Mouse (Mus musculus) gastrocnemius, postnatal 10 days (tissue): ENCODE measurements around the gene Limk2. TPM values are rescaled to one million over a fixed set of nuclear protein-coding genes. Genes with fewer than 3 reads are reported as not detected.
A peak's percentile ranks its signal among the peaks of the same experiment; 100 is the strongest.

Experiments
- DNase-seq: peaks from one replicate; pipeline ENCODE4 v3.0.0; 2021; ENCODE audit warnings: mixed read lengths
- long read RNA-seq, 2 experiments: library from polyadenylated mRNA; stranded (forward); transcript quantifications; one replicate each; pipeline ENCODE4 v2.0.0; 2021
- total RNA-seq, 2 experiments: library from RNA; stranded (reverse); gene quantifications; 2 replicates each; pipeline ENCODE4 v1.2.3; 2021

Limk2 gene
- total RNA-seq: 10 to 100 TPM; 18.0 to 20.6 TPM
- long read RNA-seq, experiment 1, transcript Limk2-203 (15 exons, 3,693 nt): major isoform, 15 of 34 reads
- long read RNA-seq, experiment 1, transcript Limk2-201 (16 exons, 3,514 nt): minor isoform, 12 of 34 reads
- long read RNA-seq, experiment 1, partial matches to known transcripts: 1 of 34 reads
- long read RNA-seq, experiment 1, other reads (novel, unspliced or antisense): 5 of 34 reads
- long read RNA-seq, experiment 2, transcript Limk2-203 (15 exons, 3,693 nt): major isoform, 10 of 31 reads
- long read RNA-seq, experiment 2, transcript Limk2-201 (16 exons, 3,514 nt): minor isoform, 9 of 31 reads
- long read RNA-seq, experiment 2, partial matches to known transcripts: 7 of 31 reads
- long read RNA-seq, experiment 2, other reads (novel, unspliced or antisense): 5 of 31 reads

GRCm38 (mm10) chr11:3408997-3409732 is at the start of gene Limk2:
Gene Limk2 (minus strand): TSS chr11:3409189.
- peak; percentile 93 for DNase-seq

GRCm38 (mm10) chr11:3458428-3459104 is 49.6 kb upstream of the Limk2 start:
- DNase-seq: no peak

- DNase-seq: peak; percentile 67
These were observed 47.4 kb upstream of the Limk2 start for GRCm38 (mm10) chr11:3456354-3456753.

- no peak for DNase-seq
These were observed 45.5 kb upstream of the Limk2 start for GRCm38 (mm10) chr11:3454506-3454905.

GRCm38 (mm10) chr11:3453467-3453866 is 44.5 kb upstream of the Limk2 start:
- no peak for DNase-seq

GRCm38 (mm10) chr11:3452769-3453168 is 43.8 kb upstream of the Limk2 start:
- DNase-seq: no peak

- peak; percentile 88 for DNase-seq
These were observed 43.2 kb upstream of the Limk2 start, which contains the start of gene Rnf185 for GRCm38 (mm10) chr11:3452167-3452639. Gene Rnf185 (minus strand): TSS chr11:3452363.

- DNase-seq: peak; percentile 48
These were observed 42.7 kb upstream of the Limk2 start for GRCm38 (mm10) chr11:3451701-3452163.

GRCm38 (mm10) chr11:3444875-3445274 is 35.9 kb upstream of the Limk2 start:
- DNase-seq: no peak

GRCm38 (mm10) chr11:3443091-3443490 is 34.1 kb upstream of the Limk2 start:
- no peak for DNase-seq

GRCm38 (mm10) chr11:3442677-3443076 is 33.7 kb upstream of the Limk2 start:
- no peak for DNase-seq

- no peak for DNase-seq
These were observed 32.9 kb upstream of the Limk2 start for GRCm38 (mm10) chr11:3441696-3442443.

- no peak for DNase-seq
These were observed 28.6 kb upstream of the Limk2 start for GRCm38 (mm10) chr11:3437621-3438020.

- DNase-seq: no peak
These were observed 24.8 kb upstream of the Limk2 start for GRCm38 (mm10) chr11:3433809-3434208.

GRCm38 (mm10) chr11:3431976-3432603 is 23.1 kb upstream of the Limk2 start:
- no peak for DNase-seq

GRCm38 (mm10) chr11:3431515-3431914 is 22.5 kb upstream of the Limk2 start:
- no peak for DNase-seq

GRCm38 (mm10) chr11:3428632-3429031 is 19.6 kb upstream of the Limk2 start:
- DNase-seq: no peak

- DNase-seq: no peak
These were observed 18.8 kb upstream of the Limk2 start for GRCm38 (mm10) chr11:3427697-3428230.

GRCm38 (mm10) chr11:3422242-3422641 is 13.3 kb upstream of the Limk2 start:
- no peak for DNase-seq

GRCm38 (mm10) chr11:3418741-3419140 is 9.8 kb upstream of the Limk2 start:
- peak; percentile 10 for DNase-seq

GRCm38 (mm10) chr11:3417795-3418194 is 8.8 kb upstream of the Limk2 start:
- DNase-seq: no peak
